Mouse (Mus musculus) embryonic facial prominence, embryonic 12.5 days (tissue): ENCODE data around the gene Pik3r2. TPM values are rescaled to one million over a fixed set of nuclear protein-coding genes. Genes with fewer than 3 reads are reported as not detected.

Source experiments
- ATAC-seq: fragments of 200-750 bp; cut with Nextera tagmentation; 2 replicates; pipeline ENCODE4 v1.8.0; 2017; ENCODE audit not compliant: insufficient number of reproducible peaks, insufficient read depth, low FRiP score, low TSS enrichment
- H3K27ac ChIP-seq: fragments of 300-500 bp; sonication (generic); 2 replicates; pipeline ENCODE4 v1.5.1; 2016; ENCODE audit warnings: mild to moderate bottlenecking
- H3K27me3 ChIP-seq: fragments of 300-500 bp; sonication (generic); 2 replicates; pipeline ENCODE4 v1.6.1; 2016; ENCODE audit warnings: mild to moderate bottlenecking, moderate library complexity
- H3K36me3 ChIP-seq: fragments of 300-500 bp; sonication (generic); 2 replicates; pipeline ENCODE4 v1.6.1; 2016; ENCODE audit warnings: mild to moderate bottlenecking
- H3K4me1 ChIP-seq: fragments of 300-500 bp; sonication (generic); 2 replicates; pipeline ENCODE4 v1.6.1; 2016
- H3K4me2 ChIP-seq: fragments of 300-500 bp; sonication (generic); replicated peaks from 2 replicates; pipeline ENCODE4 v1.6.1; 2016; ENCODE audit warnings: mild to moderate bottlenecking, moderate library complexity
- H3K4me3 ChIP-seq: fragments of 300-500 bp; sonication (generic); 2 replicates; pipeline ENCODE4 v1.5.1; 2016; ENCODE audit warnings: mild to moderate bottlenecking
- H3K9ac ChIP-seq: fragments of 300-500 bp; sonication (generic); 2 replicates; pipeline ENCODE4 v1.6.1; 2016; ENCODE audit warnings: mild to moderate bottlenecking, moderate library complexity
- H3K9me3 ChIP-seq: fragments of 300-500 bp; sonication (generic); 2 replicates; pipeline ENCODE4 v1.6.1; 2016; ENCODE audit warnings: mild to moderate bottlenecking, moderate library complexity
- WGBS: fragments of 180-500 bp; shearing (Covaris S2); methylation state at CpG from one replicate; pipeline ENCODE4 v1.1.7; 2016; 5-methylcytosine and 5-hydroxymethylcytosine counted together
- polyA plus RNA-seq: library from polyadenylated mRNA; unstranded; fragments of >200 nt; fragmentation: Nextera tagmentation; extraction: Ambion mirVana; gene quantifications from 2 replicates; pipeline ENCODE4 v1.2.1, GENCODE M21; 2016

The Pik3r2 gene
- polyA plus RNA-seq, 1 experiment from 2014 or later: 78.0 TPM

- Histone ChIP-seq H3K4me1 (peaks cover 16% of the 10 kb centered on the region), H3K36me3 (no peaks in the 10 kb centered on the region), H3K9ac (no peak overlapping the region), H3K9me3 (no peaks in the 10 kb centered on the region), H3K27ac (no peak overlapping the region), H3K27me3 (peaks cover 86% of the 10 kb centered on the region), H3K4me2 (no peak overlapping the region), H3K4me3 (no peak overlapping the region)
- ATAC-seq: no peak
- WGBS: 54% methylated on average over 19 of the region's 19 CpGs
Measured at GRCm38 (mm10) chr8:70745691-70746220, 30.8 kb downstream of the Pik3r2 start.

GRCm38 (mm10) chr8:70744806-70745205, 31.7 kb downstream of the Pik3r2 start:
- H3K4me3 ChIP-seq: no peak overlapping the region
- no peaks in the 10 kb centered on the region for H3K36me3 ChIP-seq
- H3K27me3 ChIP-seq: peaks cover 92% of the 10 kb centered on the region
- H3K4me2 ChIP-seq: no peak overlapping the region
- 56% methylated on average over 11 of the region's 11 CpGs for WGBS
- H3K4me1 ChIP-seq: peaks cover 16% of the 10 kb centered on the region
- H3K9me3 ChIP-seq: no peaks in the 10 kb centered on the region
- no peak overlapping the region for H3K9ac ChIP-seq
- H3K27ac ChIP-seq: no peak overlapping the region
- ATAC-seq: no peak

- peak overlapping the region; percentile 39 for H3K4me2 ChIP-seq
- H3K27ac ChIP-seq: no peak overlapping the region
- H3K9me3 ChIP-seq: no peaks in the 10 kb centered on the region
- no peak for ATAC-seq
- peak overlapping the region; percentile 25 for H3K4me3 ChIP-seq
- WGBS: 3% methylated on average over 48 of the region's 48 CpGs
- H3K36me3 ChIP-seq: no peaks in the 10 kb centered on the region
- H3K27me3 ChIP-seq: peaks cover 86% of the 10 kb centered on the region
- H3K4me1 ChIP-seq: peaks cover 16% of the 10 kb centered on the region
- 0 out of 2 replicates have a peak overlapping the region, but pooled peaks have one; percentile 21 for H3K9ac ChIP-seq
Measured at GRCm38 (mm10) chr8:70743656-70744590, 32.6 kb downstream of the Pik3r2 start.

GRCm38 (mm10) chr8:70742981-70743655, 33.4 kb downstream of the Pik3r2 start:
- WGBS: 3% methylated on average over 37 of the region's 38 CpGs
- ATAC-seq: no peak
- peak overlapping the region; percentile 39 for H3K4me2 ChIP-seq
- peak overlapping the region; percentile 25 for H3K4me3 ChIP-seq
- peaks cover 81% of the 10 kb centered on the region for H3K27me3 ChIP-seq
- H3K9me3 ChIP-seq: no peaks in the 10 kb centered on the region
- no peaks in the 10 kb centered on the region for H3K36me3 ChIP-seq
- H3K9ac ChIP-seq: peak overlapping the region; percentile 31
- H3K4me1 ChIP-seq: peaks cover 16% of the 10 kb centered on the region
- H3K27ac ChIP-seq: no peak overlapping the region

GRCm38 (mm10) chr8:70742176-70742575, 34.3 kb downstream of the Pik3r2 start:
- no peak overlapping the region for H3K27ac ChIP-seq
- H3K36me3 ChIP-seq: no peaks in the 10 kb centered on the region
- no peak overlapping the region for H3K4me3 ChIP-seq
- no peak for ATAC-seq
- no peak overlapping the region for H3K9ac ChIP-seq
- 53% methylated on average over 11 of the region's 11 CpGs for WGBS
- H3K9me3 ChIP-seq: no peaks in the 10 kb centered on the region
- H3K27me3 ChIP-seq: peaks cover 76% of the 10 kb centered on the region
- H3K4me1 ChIP-seq: peaks cover 16% of the 10 kb centered on the region
- no peak overlapping the region for H3K4me2 ChIP-seq

- no peaks in the 10 kb centered on the region for H3K36me3 ChIP-seq
- 58% methylated on average over 5 of the region's 5 CpGs for WGBS
- ATAC-seq: no peak
Measured at GRCm38 (mm10) chr8:70741661-70742060, 34.9 kb downstream of the Pik3r2 start.

GRCm38 (mm10) chr8:70738211-70738610, 38.3 kb downstream of the Pik3r2 start:
- H3K27me3 ChIP-seq: peaks cover 37% of the 10 kb centered on the region
- 69% methylated on average over 3 of the region's 3 CpGs for WGBS
- no peak for ATAC-seq

More at GRCm38 (mm10) chr8:70741661-70742060, 34.9 kb downstream of the Pik3r2 start:
- H3K4me2 ChIP-seq: no peak overlapping the region
- H3K27ac ChIP-seq: no peak overlapping the region
- H3K4me3 ChIP-seq: no peak overlapping the region
- H3K9me3 ChIP-seq: no peaks in the 10 kb centered on the region
- H3K9ac ChIP-seq: no peak overlapping the region
- H3K27me3 ChIP-seq: peaks cover 71% of the 10 kb centered on the region
- peaks cover 16% of the 10 kb centered on the region for H3K4me1 ChIP-seq

GRCm38 (mm10) chr8:70737705-70738104, 38.8 kb downstream of the Pik3r2 start:
- ATAC-seq: no peak
- H3K9ac ChIP-seq: no peak overlapping the region
- H3K4me1 ChIP-seq: 0 out of 2 replicates have a peak, but pooled peaks cover 3% of the 10 kb centered on the region
- no peaks in the 10 kb centered on the region for H3K36me3 ChIP-seq
- 70% methylated on average over 5 of the region's 5 CpGs for WGBS
- H3K4me3 ChIP-seq: no peak overlapping the region
- no peaks in the 10 kb centered on the region for H3K9me3 ChIP-seq
- H3K27ac ChIP-seq: no peak overlapping the region
- H3K27me3 ChIP-seq: peaks cover 32% of the 10 kb centered on the region
- H3K4me2 ChIP-seq: no peak overlapping the region

More at GRCm38 (mm10) chr8:70738211-70738610, 38.3 kb downstream of the Pik3r2 start:
- Histone ChIP-seq H3K4me3 (no peak overlapping the region), H3K27ac (no peak overlapping the region), H3K4me1 (peaks cover 7% of the 10 kb centered on the region), H3K36me3 (no peaks in the 10 kb centered on the region), H3K4me2 (no peak overlapping the region), H3K9me3 (no peaks in the 10 kb centered on the region), H3K9ac (no peak overlapping the region)

GRCm38 (mm10) chr8:70730956-70731355, 45.6 kb downstream of the Pik3r2 start:
- no peak overlapping the region for H3K27ac ChIP-seq
- H3K4me1 ChIP-seq: 0 out of 2 replicates have a peak, but pooled peaks cover 6% of the 10 kb centered on the region
- no peaks in the 10 kb centered on the region for H3K36me3 ChIP-seq
- ATAC-seq: 0 out of 2 replicates have a peak, but pooled peaks have one; percentile 28
- H3K9me3 ChIP-seq: no peaks in the 10 kb centered on the region
- no peak overlapping the region for H3K9ac ChIP-seq
- 88% methylated on average over 4 of the region's 4 CpGs for WGBS
- H3K4me3 ChIP-seq: no peak overlapping the region
- H3K27me3 ChIP-seq: peaks cover 55% of the 10 kb centered on the region
- no peak overlapping the region for H3K4me2 ChIP-seq

- H3K27ac ChIP-seq: no peak overlapping the region
- H3K4me2 ChIP-seq: peak overlapping the region; percentile 41
- H3K4me1 ChIP-seq: 0 out of 2 replicates have a peak, but pooled peaks cover 6% of the 10 kb centered on the region
- H3K36me3 ChIP-seq: no peaks in the 10 kb centered on the region
- 3% methylated on average over 34 of the region's 34 CpGs for WGBS
- ATAC-seq: no peak
- H3K27me3 ChIP-seq: peaks cover 55% of the 10 kb centered on the region
- peak overlapping the region; percentile 24 for H3K4me3 ChIP-seq
- 0 out of 2 replicates have a peak overlapping the region, but pooled peaks have one; percentile 7 for H3K9ac ChIP-seq
- no peaks in the 10 kb centered on the region for H3K9me3 ChIP-seq
Measured at GRCm38 (mm10) chr8:70729808-70730475, 46.6 kb downstream of the Pik3r2 start.

- Histone ChIP-seq H3K4me3 (no peak overlapping the region), H3K4me2 (no peak overlapping the region), H3K36me3 (no peaks in the 10 kb centered on the region), H3K27me3 (peaks cover 47% of the 10 kb centered on the region), H3K4me1 (0 out of 2 replicates have a peak, but pooled peaks cover 6% of the 10 kb centered on the region), H3K9me3 (no peaks in the 10 kb centered on the region), H3K9ac (no peak overlapping the region), H3K27ac (no peak overlapping the region)
- WGBS: 43% methylated on average over 11 of the region's 11 CpGs
- ATAC-seq: no peak
Measured at GRCm38 (mm10) chr8:70726721-70727120, 49.8 kb downstream of the Pik3r2 start.
